Mouse (Mus musculus): ENCODE measurements around the gene Hgfac. TPM values are rescaled to one million over a fixed set of nuclear protein-coding genes. Genes with fewer than 3 reads are reported as not detected.

Gene Hgfac
- polyA plus RNA-seq, 1 experiment from 2014 or later: 0.34 TPM

DNA sequence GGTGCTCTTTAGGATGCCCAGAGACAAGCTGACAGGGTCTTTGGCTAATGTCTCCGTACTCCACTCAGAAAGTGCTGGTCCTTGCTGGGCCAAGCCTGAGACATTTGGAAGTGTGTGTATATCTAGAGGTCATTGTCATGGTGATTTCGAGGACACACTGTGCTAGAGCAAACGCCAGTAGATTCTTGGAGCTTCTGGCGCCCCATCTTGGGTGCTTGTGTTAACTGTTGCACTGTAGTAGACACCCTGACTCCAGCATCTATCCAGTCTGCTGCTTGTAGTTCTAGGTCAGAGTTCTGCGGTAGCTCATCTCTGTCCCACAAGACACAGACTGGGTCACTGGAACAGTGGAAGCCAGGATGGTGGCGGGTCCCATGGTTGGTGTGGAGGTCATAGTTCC, 30.5 kb downstream of the Hgfac start:
- Histone ChIP-seq H3K4me2 (replicated peaks; ENCODE audit: low read depth, low read length) (no peak overlapping the region), H3K27ac (ENCODE audit: low read depth, low read length) (no peak overlapping the region), H3K4me1 (replicated peaks; ENCODE audit: control insufficient read depth, insufficient read depth, low read length) (no peaks in the 10 kb centered on the region), H3K27me3 (ENCODE audit: control insufficient read depth, insufficient read depth, low read length) (no peaks in the 10 kb centered on the region), H3K36me3 (ENCODE audit: control insufficient read depth, insufficient read depth, low read length) (no peaks in the 10 kb centered on the region), H3K9ac (ENCODE audit: low read depth, low read length) (no peak overlapping the region), H3K9me3 (ENCODE audit: control insufficient read depth, low read length) (no peaks in the 10 kb centered on the region), H3K4me3 (ENCODE audit: low read depth, low read length) (no peak overlapping the region)
- DNase-seq (ENCODE audit: low spot score) (no peak), ATAC-seq (ENCODE audit: low FRiP score) (no peak)
- 92% methylated on average over 6 of the region's 6 CpGs for WGBS

DNA sequence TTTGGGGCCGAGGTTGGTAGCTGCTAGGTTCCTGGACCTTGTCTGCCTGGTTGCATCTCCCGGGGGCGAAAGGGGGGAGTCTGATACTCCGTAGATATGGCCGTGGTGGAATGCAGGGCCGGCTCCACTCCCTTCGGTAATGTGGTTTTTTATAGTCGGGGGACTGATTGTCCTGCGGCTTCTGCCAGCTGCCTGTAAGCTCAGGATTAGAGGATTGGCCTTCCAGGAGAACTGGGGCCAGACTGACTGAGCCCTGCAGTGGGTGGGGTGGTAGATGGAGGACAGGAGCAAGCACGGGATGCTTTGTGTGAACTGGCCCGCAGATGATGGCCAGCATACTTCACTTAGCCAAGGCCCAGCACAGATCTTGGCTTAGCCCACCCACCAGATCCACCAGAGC, 31.9 kb downstream of the Hgfac start:
- Histone ChIP-seq H3K4me1 (replicated peaks; ENCODE audit: control insufficient read depth, insufficient read depth, low read length) (no peaks in the 10 kb centered on the region), H3K4me2 (replicated peaks; ENCODE audit: low read depth, low read length) (no peak overlapping the region), H3K27ac (ENCODE audit: low read depth, low read length) (no peak overlapping the region), H3K4me3 (ENCODE audit: low read depth, low read length) (no peak overlapping the region), H3K9me3 (ENCODE audit: control insufficient read depth, low read length) (no peaks in the 10 kb centered on the region), H3K9ac (ENCODE audit: low read depth, low read length) (no peak overlapping the region), H3K27me3 (ENCODE audit: control insufficient read depth, insufficient read depth, low read length) (no peaks in the 10 kb centered on the region), H3K36me3 (ENCODE audit: control insufficient read depth, insufficient read depth, low read length) (no peaks in the 10 kb centered on the region)
- 94% methylated on average over 11 of the region's 11 CpGs for WGBS
- ATAC-seq (ENCODE audit: low FRiP score) (no peak), DNase-seq (ENCODE audit: low spot score) (no peak)

DNA sequence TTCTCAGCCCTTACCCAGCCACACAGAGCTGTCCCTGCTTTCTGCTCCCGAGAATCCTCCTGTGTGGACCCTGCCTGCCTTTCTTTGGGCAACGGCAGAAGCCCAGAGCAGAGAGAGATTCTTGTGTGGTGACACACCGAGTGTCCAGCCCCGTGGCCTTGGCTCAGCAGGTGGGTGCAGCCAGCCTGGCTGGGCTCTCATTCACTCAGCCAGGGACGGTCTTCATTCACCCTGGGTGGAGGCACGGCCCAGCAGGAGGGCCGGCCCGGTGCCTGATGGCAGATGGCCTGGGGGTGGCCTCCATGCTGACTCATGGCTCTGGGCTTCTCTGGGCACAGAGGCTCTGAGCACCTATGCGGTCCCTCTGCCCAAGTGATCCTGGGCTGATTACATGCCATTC, 32.7 kb downstream of the Hgfac start:
- Histone ChIP-seq H3K27ac (ENCODE audit: low read depth, low read length) (no peak overlapping the region), H3K9me3 (ENCODE audit: control insufficient read depth, low read length) (no peaks in the 10 kb centered on the region), H3K4me1 (replicated peaks; ENCODE audit: control insufficient read depth, insufficient read depth, low read length) (no peaks in the 10 kb centered on the region), H3K9ac (ENCODE audit: low read depth, low read length) (no peak overlapping the region), H3K36me3 (ENCODE audit: control insufficient read depth, insufficient read depth, low read length) (no peaks in the 10 kb centered on the region), H3K4me3 (ENCODE audit: low read depth, low read length) (no peak overlapping the region), H3K4me2 (replicated peaks; ENCODE audit: low read depth, low read length) (no peak overlapping the region), H3K27me3 (ENCODE audit: control insufficient read depth, insufficient read depth, low read length) (no peaks in the 10 kb centered on the region)
- DNase-seq (ENCODE audit: low spot score) (no peak), ATAC-seq (ENCODE audit: low FRiP score) (no peak)
- 70% methylated on average over 9 of the region's 9 CpGs for WGBS

DNA sequence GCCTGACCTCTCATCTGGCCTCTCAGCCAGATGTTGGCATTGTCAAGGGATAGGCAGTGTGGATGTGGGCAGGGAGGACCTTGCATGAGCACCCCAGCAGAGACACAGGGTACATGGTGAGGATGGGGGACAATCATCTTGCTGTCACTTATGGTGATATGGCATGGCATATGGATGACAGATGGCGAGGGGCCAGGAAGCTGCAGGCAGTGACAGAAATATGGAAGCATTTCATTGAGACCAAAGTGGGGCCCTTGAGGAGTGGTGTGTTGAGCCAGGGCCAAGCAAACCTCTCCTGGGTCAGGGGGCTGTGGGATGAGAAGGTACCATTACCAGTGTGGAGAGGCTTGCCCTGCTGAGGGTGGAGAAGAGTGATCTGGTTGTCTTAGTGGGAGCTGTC, 35.1 kb downstream of the Hgfac start:
- Histone ChIP-seq H3K36me3 (ENCODE audit: control insufficient read depth, insufficient read depth, low read length) (no peaks in the 10 kb centered on the region), H3K4me3 (ENCODE audit: low read depth, low read length) (no peak overlapping the region), H3K4me2 (replicated peaks; ENCODE audit: low read depth, low read length) (no peak overlapping the region), H3K9me3 (ENCODE audit: control insufficient read depth, low read length) (no peaks in the 10 kb centered on the region), H3K27me3 (ENCODE audit: control insufficient read depth, insufficient read depth, low read length) (no peaks in the 10 kb centered on the region), H3K4me1 (replicated peaks; ENCODE audit: control insufficient read depth, insufficient read depth, low read length) (no peaks in the 10 kb centered on the region; the same call in 1 of the 2 replicates), H3K9ac (ENCODE audit: low read depth, low read length) (no peak overlapping the region), H3K27ac (ENCODE audit: low read depth, low read length) (no peak overlapping the region)
- DNase-seq (ENCODE audit: low spot score): no peak
- no peak for ATAC-seq (ENCODE audit: low FRiP score)
- WGBS: 84% methylated on average over 1 of the region's 1 CpGs

DNA sequence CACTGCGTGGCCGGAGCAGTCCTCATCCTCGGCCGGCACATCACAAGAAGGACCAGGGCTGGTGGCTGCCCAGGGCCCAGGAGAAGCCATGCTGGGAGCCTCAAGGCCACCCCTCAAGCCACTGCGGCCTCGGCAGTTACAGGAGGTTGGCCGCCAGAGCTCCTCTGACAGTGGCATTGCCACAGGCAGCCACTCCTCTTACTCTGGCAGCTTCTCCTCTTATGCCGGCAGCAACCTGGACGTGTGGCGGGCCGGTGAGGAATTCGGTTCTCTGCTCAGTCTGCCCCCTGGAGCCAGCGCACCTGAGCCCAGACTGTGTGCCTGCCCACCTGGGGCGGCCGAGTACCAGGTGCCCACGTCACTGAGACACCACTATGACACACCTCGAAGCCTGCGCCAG, 37.8 kb downstream of the Hgfac start:
- ATAC-seq (ENCODE audit: low FRiP score) (no peak), DNase-seq (ENCODE audit: low spot score) (no peak)
- Histone ChIP-seq H3K27ac (ENCODE audit: low read depth, low read length) (no peak overlapping the region), H3K36me3 (ENCODE audit: control insufficient read depth, insufficient read depth, low read length) (no peaks in the 10 kb centered on the region), H3K9ac (ENCODE audit: low read depth, low read length) (no peak overlapping the region), H3K4me1 (replicated peaks; ENCODE audit: control insufficient read depth, insufficient read depth, low read length) (no peaks in the 10 kb centered on the region; the same call in 1 of the 2 replicates), H3K27me3 (ENCODE audit: control insufficient read depth, insufficient read depth, low read length) (no peaks in the 10 kb centered on the region), H3K4me3 (ENCODE audit: low read depth, low read length) (no peak overlapping the region), H3K9me3 (ENCODE audit: control insufficient read depth, low read length) (no peaks in the 10 kb centered on the region), H3K4me2 (replicated peaks; ENCODE audit: low read depth, low read length) (no peak overlapping the region)
- WGBS: 33% methylated on average over 18 of the region's 18 CpGs

DNA sequence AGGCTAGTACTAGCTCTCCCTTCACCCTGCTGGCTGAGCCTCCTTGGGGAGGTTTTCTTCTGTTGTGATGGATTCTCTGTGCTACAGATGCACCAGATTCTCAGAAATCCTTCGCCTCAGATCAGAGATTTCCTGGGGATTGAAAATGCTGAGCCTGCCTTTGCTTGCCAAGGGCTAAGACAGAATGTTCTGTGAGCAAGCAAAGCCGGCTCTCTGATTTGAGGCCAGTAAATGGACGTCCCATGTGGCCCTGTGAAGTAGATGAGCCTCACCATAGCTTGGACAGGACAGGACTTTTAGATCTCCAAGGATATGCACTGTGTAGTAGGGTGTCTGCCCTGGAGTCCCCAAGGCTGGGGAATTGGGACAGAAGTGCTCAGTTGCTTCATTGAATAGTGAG, 43.6 kb downstream of the Hgfac start:
- no peak overlapping the region for H3K4me2 ChIP-seq (replicated peaks; ENCODE audit: low read depth, low read length)
- 69% methylated on average over 3 of the region's 3 CpGs for WGBS
- no peak overlapping the region for H3K27ac ChIP-seq (ENCODE audit: low read depth, low read length)
- H3K4me3 ChIP-seq (ENCODE audit: low read depth, low read length): no peak overlapping the region
- H3K9ac ChIP-seq (ENCODE audit: low read depth, low read length): no peak overlapping the region
- H3K36me3 ChIP-seq (ENCODE audit: control insufficient read depth, insufficient read depth, low read length): no peaks in the 10 kb centered on the region
- no peak for ATAC-seq (ENCODE audit: low FRiP score)
- H3K9me3 ChIP-seq (ENCODE audit: control insufficient read depth, low read length): no peaks in the 10 kb centered on the region
- no peak for DNase-seq (ENCODE audit: low spot score)
- H3K4me1 ChIP-seq (replicated peaks; ENCODE audit: control insufficient read depth, insufficient read depth, low read length): no peaks in the 10 kb centered on the region; the same call in 1 of the 2 replicates
- H3K27me3 ChIP-seq (ENCODE audit: control insufficient read depth, insufficient read depth, low read length): no peaks in the 10 kb centered on the region

DNA sequence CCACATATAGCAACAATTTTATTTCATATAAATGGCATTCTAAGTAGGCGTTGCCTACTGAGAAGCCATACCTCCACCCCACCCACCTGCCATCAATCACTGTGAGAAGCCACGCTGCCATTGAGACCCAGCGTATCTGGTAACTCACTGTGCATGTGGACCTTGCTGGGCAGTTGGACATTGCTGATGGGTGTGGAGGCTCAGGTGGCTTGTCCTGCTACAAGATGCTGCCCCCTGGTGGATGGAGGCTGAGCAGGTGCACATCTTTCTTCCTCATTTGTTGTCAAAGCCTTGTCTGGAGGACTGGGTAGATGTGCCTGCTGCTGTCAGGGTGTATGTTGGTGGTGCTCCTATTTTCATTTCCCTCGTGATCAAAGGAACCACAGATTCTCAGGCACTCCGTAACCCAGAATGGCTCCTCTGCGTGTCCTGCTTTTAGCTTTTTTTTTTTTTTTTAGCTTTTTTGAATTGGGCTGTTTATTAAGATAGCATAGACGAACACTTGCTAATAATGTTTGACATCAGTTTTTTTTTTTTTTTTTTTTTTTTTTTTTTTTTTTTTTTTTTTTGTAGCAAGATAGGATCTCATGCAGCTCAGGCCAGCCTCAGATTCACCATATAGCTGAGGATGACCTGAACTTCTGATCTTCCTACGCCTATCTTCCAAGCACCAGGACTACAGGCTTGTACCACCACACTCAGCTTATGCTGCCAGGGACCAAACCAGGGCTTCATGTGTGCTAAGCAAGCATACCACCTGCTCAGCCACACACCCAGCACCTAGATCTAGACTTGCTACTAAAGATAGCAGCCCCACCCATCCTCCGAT, 47.7 kb downstream of the Hgfac start:
- no peak overlapping the region for H3K27ac ChIP-seq (ENCODE audit: low read depth, low read length)
- H3K27me3 ChIP-seq (ENCODE audit: control insufficient read depth, insufficient read depth, low read length): no peaks in the 10 kb centered on the region
- no peaks in the 10 kb centered on the region for H3K9me3 ChIP-seq (ENCODE audit: control insufficient read depth, low read length)
- H3K4me1 ChIP-seq (replicated peaks; ENCODE audit: control insufficient read depth, insufficient read depth, low read length): no peaks in the 10 kb centered on the region
- peaks cover 5% of the 10 kb centered on the region; the same call in 1 of the 2 replicates for H3K36me3 ChIP-seq (ENCODE audit: control insufficient read depth, insufficient read depth, low read length)
- H3K9ac ChIP-seq (ENCODE audit: low read depth, low read length): no peak overlapping the region
- no peak overlapping the region for H3K4me2 ChIP-seq (replicated peaks; ENCODE audit: low read depth, low read length)
- H3K4me3 ChIP-seq (ENCODE audit: low read depth, low read length): no peak overlapping the region
- ATAC-seq (ENCODE audit: low FRiP score) (no peak), DNase-seq (ENCODE audit: low spot score) (peak; percentile 76)
- WGBS: 63% methylated on average over 9 of the region's 9 CpGs

DNA sequence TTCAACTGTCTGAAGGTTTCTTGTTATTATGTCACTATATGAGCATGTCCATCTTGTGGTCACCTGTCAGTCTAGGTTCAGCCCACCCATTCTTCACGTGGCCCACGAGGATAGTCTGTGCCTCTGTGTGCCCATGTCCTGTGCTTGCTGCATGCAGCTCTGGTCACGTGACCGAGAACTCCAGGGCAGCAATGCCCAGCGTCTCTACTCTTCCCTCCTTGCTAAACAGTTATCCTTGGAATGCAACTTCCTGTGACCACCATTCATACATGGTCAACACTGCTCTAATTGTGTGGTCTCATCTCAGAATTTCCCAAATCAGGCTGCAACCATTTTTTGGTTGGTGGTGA, 48.3 kb downstream of the Hgfac start:
- 82% methylated on average over 5 of the region's 5 CpGs for WGBS

DNA sequence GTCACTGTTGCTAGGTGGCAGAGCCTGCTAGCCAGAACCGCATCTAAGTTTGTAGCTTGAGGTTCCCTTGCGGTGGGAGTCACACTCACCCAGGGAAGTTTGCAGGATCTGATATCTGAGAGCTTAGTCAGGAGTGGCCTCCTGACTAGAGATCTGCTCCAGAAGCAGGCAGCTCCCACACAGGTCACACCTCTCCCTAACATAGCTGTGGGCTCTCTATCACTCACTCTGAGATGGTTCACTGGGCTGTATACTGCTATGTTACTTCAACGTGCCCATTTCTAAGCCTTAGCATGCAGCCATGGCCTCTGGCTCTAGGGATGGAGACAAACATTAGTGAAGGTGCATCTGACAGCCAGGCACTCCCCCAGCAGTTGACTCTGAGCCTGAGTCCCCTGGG, 50.3 kb downstream of the Hgfac start:
- Histone ChIP-seq H3K27me3 (ENCODE audit: control insufficient read depth, insufficient read depth, low read length) (no peaks in the 10 kb centered on the region), H3K9ac (ENCODE audit: low read depth, low read length) (no peak overlapping the region), H3K27ac (ENCODE audit: low read depth, low read length) (no peak overlapping the region), H3K9me3 (ENCODE audit: control insufficient read depth, low read length) (no peaks in the 10 kb centered on the region), H3K4me1 (replicated peaks; ENCODE audit: control insufficient read depth, insufficient read depth, low read length) (no peaks in the 10 kb centered on the region), H3K4me3 (ENCODE audit: low read depth, low read length) (no peak overlapping the region), H3K4me2 (replicated peaks; ENCODE audit: low read depth, low read length) (no peak overlapping the region), H3K36me3 (ENCODE audit: control insufficient read depth, insufficient read depth, low read length) (peaks cover 13% of the 10 kb centered on the region)
- DNase-seq (ENCODE audit: low spot score) (no peak), ATAC-seq (ENCODE audit: low FRiP score) (no peak)
- WGBS: 95% methylated on average over 3 of the region's 3 CpGs

More for the DNA sequence above, 48.3 kb downstream of the Hgfac start:
- no peak for DNase-seq (ENCODE audit: low spot score)
- ATAC-seq (ENCODE audit: low FRiP score): no peak
- Histone ChIP-seq H3K4me1 (replicated peaks; ENCODE audit: control insufficient read depth, insufficient read depth, low read length) (no peaks in the 10 kb centered on the region), H3K9ac (ENCODE audit: low read depth, low read length) (no peak overlapping the region), H3K4me3 (ENCODE audit: low read depth, low read length) (no peak overlapping the region), H3K36me3 (ENCODE audit: control insufficient read depth, insufficient read depth, low read length) (peaks cover 7% of the 10 kb centered on the region; the same call in 1 of the 2 replicates), H3K9me3 (ENCODE audit: control insufficient read depth, low read length) (no peaks in the 10 kb centered on the region), H3K27me3 (ENCODE audit: control insufficient read depth, insufficient read depth, low read length) (no peaks in the 10 kb centered on the region), H3K4me2 (replicated peaks; ENCODE audit: low read depth, low read length) (no peak overlapping the region), H3K27ac (ENCODE audit: low read depth, low read length) (no peak overlapping the region)

Data from hindbrain, embryonic 11.5 days (tissue).